Mouse (Mus musculus) liver, adult 2 months (tissue): ENCODE data around the gene Hist2h2be.

ENCODE experiments used
- CTCF ChIP-seq: fragments of 200-500 bp; IDR thresholded peaks from 2 replicates; pipeline ENCODE4 v1.5.1; 2011; ENCODE audit warnings: low read depth, low read length, control low read depth
- POLR2A ChIP-seq: fragments of 200-500 bp; IDR thresholded peaks from 2 replicates; pipeline ENCODE4 v1.6.1; 2011; ENCODE audit warnings: low read length, control low read depth; ENCODE audit not compliant: insufficient read depth; ENCODE audit errors: extremely low read depth

DNA sequence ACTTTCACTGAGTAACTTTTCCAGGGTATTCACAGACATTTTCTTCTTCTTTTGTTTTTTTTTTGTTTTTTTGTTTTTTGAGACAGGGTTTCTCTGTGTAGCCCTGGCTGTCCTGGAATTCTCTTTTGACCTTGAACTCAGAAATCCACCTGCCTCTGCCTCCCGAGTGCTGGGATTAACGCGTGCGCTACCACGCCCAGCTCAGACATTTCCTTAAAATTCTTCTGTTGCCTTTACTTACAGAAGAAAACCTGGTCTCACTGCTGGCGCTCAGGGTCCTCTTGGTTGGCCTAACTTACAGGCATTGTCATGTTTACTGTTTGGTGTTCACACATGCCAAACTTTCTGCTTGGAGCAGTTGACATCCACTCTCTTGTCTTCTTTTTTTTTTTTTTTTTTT, 45.7 kb upstream of the Hist2h2be start:
- TF ChIP-seq CTCF (no peak), POLR2A (no peak)
